Mouse (Mus musculus) urinary bladder, adult 2 months (tissue): ENCODE measurements around the gene Pirt. TPM values are rescaled to one million over a fixed set of nuclear protein-coding genes. Genes with fewer than 3 reads are reported as not detected.

Experiments
- DNase-seq: peaks from one replicate; pipeline ENCODE4 v3.0.0; 2022; ENCODE audit warnings: low spot score
- polyA plus RNA-seq: library from polyadenylated mRNA; depleted of rRNA; stranded (reverse); fragments of >200 nt; gene quantifications from 2 replicates; pipeline ENCODE4 v1.2.3, GENCODE M21; 2012; rRNA removed

Pirt gene
- polyA plus RNA-seq, 1 experiment: 0.28 TPM

DNA sequence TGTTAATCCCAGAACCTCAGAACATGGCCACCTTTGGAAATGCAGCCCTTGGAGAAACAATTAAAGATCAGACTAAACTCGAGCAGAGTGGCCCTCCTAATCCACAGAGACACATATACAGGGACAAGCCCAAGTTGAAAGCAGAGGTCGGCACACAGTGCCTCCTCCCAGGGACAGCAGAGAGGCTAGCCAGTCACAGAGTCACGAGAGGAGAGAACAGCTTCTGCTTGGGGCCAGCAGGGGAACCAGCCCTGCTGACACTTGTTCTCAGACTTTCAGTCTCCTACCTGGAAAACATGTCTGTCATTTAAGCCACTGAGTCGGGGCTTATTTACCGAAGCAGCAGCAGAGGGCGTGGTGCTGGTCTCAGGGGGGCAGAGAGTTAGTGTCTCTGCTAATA is 34.7 kb downstream of the Pirt start:
- no peak for DNase-seq

DNA sequence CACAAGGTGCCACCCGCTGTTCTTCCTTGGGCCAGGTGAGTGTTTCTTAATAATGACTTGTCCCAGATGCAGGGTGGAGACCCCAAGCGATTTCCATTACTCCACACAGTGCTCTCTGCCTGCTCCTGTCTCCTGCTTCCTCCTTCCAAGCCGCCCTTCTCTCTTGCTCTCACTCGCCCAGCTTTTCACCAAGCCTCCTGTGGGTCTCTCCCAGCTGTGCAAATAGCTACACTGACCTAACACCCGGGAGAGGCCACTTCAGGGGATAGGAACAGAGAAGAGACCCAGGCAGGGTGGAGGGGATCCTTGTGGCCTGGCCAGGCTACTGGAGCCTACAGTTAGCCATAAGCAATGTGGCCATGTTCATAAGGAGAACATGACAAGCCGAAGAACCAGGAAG is 35.1 kb downstream of the Pirt start:
- no peak for DNase-seq

DNA sequence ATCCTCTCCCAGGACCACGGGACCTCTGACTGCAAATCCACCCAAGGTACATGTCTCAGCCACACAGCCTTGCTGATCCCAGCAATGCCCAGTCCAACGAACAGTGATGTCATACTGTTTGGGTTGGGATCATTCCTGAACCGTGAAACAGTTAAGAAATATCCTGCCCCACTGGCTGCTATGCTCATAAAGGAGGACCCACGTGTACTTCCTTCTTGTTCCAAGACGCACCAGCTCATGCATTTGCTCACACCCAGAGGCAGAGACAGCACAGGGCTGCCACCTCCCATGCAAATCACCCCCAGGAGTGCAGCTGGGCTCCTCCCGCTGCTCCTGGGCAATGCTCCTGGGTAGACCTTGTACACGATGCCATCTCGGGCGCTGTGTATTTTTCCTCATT is 44.5 kb downstream of the Pirt start, which contains the start of gene Tmem238l:
TSS of gene Tmem238l (plus strand) at position 336 of the 400 bp plus-strand sequence.
- DNase-seq: peak; percentile 49

DNA sequence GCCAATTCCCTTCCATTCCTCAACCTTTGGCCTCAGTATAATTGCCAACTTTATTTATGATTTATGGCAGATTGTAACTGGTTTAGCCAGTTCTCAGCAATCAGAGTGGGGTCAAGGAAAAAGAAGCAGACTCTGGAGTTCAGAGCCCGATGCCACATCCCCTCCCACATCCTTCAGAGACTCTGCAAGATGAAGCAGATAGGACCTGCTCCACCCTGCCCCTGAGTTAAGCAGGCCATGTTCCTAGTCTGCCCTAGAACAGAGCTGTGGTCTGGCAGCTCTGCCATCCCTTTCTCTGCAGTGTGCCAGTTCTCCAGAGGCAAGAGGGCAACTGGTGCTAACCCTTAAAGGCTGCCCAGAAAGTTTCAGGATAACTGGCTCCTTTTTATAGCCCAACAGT is 49.0 kb downstream of the Pirt start:
- no peak for DNase-seq

DNA sequence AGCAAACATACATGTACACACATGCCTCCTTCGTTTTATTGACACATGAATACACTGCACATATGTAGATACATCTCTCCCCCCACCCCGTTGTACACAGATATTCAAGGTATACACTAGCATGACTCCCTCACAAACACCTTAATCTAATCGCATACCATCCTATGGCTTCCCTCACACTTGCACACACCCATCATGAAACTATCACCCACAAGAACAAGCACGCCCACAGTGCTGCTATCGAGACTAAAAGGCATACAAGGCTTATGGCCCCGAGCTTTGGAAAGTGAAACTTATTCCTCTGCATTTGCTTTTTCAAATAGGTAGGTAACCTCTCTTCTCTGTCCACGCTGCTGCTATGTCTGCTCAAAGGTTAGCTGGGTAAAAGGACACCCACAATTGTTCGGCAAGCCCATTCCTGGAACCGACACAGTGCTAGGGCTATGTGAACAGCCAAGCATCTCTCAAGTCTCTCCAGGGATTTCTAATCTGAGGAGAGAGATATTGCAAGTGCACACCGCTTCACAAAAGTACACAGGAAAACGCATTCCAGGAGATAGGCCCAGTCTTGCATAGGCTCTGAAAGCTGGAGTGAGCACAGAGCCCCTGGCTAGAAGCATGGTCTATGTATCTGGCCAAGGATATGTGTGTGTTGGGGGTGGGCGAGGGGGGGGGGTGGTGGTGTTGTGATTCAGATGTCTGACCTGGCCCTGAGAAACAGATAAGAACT is 49.8 kb downstream of the Pirt start:
- no peak for DNase-seq

DNA sequence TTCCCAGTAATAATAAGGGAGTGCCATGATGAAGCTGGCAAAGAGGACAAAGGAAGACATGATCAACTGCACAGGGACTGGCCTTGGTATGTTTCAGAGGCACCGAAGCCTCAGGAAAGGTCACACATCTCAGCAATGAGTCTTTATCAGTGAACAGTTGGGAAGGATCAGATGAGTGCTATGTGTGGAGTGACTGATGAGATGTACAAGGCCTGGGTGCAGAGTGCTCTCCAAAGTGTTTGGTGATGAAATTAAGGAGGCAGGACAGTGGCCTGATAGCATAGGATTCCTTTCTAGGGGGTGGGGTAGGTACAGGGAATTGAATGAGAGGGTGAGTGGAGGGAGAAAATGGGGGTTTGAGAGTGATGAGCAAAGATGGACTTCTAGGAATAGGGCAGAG is 51.7 kb downstream of the Pirt start:
- DNase-seq: no peak

DNA sequence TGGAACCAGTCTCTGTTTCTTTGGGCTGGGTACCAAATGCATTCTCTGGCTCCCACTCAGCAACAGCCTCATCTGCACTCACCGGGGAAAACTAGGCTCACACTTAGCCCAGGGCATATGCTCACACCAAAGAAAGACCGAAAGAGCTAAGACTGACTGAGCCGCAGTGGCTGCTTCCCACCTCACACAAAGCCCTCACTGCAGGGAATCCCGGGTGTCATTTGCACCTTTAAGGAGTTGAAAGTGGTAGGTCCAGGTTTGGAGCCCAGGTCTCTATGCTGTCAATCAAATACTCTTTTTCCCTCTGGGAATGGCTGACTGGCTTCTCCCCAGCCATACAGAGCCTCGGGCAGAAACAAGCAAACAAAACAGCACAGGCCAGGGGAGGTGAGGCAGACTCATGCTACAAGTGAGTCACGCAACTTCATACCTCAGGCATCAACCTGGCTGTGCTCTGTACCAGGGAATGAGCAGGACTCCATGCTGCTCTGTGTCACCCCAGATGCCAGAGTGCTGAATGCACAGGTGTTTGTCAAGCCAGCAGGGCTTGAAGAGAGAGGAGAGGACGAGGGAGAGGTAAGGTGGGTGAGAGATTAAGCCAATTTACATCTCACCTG is 54.8 kb downstream of the Pirt start:
- no peak for DNase-seq

DNA sequence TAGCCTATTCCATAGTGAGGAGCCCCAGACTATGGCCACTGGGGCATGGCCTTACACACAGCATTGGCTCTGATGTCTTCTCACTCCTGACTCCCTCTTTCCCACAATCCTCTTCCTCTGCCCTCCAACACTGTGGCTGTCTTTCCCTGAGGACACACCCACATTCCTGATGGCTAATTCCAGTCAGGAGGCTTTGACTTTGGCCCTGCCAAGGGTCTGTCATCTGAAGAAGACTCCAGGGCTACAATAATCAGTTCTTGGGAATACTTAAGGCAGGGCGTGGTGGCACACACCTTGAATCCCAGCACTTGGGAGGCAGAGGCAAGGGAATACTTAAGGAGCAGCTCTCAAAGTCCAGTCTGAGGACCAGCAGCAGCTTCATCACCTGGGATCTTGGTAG is 56.8 kb downstream of the Pirt start:
- no peak for DNase-seq

DNA sequence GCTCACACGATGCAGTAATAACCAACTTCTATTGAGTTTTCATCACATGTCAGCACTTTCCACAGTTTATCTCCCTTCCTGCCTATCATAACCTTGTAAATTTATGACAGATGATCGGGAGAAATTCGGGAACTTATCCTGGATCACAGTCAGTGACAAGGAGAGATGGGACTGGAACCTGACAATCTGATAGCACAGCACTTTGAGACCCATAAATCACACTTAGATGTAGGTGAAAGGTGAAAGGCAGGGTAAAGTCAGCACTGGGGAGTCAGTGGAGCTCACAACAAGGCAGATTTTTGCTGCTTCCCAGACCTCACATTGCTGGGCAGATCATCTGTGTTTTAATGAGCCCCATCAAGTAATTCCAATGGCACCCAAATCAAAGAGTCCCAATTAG is 61.7 kb downstream of the Pirt start:
- no peak for DNase-seq

DNA sequence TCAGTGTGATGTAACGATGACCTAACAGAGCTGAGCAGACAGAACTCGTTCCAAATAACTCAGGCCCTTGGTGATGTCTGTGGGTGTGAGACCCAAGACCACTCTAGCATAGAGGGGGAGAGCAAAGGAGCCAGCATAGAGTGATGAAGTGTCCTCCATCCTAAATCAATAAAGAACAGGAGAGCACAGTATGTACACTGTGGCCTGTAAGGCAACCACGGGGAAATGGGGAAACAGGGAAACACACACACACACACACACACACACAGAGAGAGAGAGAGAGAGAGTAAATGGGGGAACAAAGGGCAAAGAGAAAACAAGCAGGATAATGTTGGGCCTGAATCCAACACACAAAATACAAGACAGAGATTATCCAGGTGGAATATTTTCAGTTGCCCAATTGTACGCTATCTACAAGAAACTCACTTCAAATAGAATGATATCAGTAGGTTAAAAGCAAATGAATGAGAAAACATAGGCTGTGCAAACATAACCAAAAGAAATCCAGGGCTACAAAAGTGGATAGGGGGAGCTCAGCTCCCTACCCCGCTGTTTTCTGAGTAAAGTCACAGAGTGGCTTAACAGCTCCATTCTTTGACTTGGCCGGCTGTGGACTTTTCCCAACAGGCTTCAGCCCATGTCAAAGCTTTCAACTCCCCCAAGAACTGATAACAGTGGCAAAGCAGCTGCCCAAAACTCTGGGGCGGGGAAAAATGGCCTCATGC is 64.0 kb downstream of the Pirt start:
- no peak for DNase-seq

Other genes with a start within 250 kb of the Pirt start
- gene Tmem238l, start 44.7 kb downstream of the Pirt start, polyA plus RNA-seq: 98.6 and 128 TPM in 2 replicates
- gene Tmem220, start 113.2 kb downstream of the Pirt start, polyA plus RNA-seq: 7.4 and 8.1 TPM in 2 replicates
- gene Adprm, start 140.6 kb downstream of the Pirt start, polyA plus RNA-seq: 32.9 and 37.5 TPM in 2 replicates
- 7.0 and 7.7 TPM in 2 replicates for gene Sco1, start 140.7 kb downstream of the Pirt start, polyA plus RNA-seq
- not detected in 2 replicates for gene Myh3, start 166.3 kb downstream of the Pirt start, polyA plus RNA-seq